Mouse (Mus musculus) midbrain, embryonic 16.5 days (tissue): ENCODE data around the gene Lrrn4cl. TPM values are rescaled to one million over a fixed set of nuclear protein-coding genes. Genes with fewer than 3 reads are reported as not detected.
A peak's percentile ranks its signal among the peaks of the same experiment; 100 is the strongest.

Experiments used
- ATAC-seq: fragments of 200-750 bp; cut with Nextera tagmentation; 2 replicates; pipeline ENCODE4 v1.8.0; 2017; ENCODE audit warnings: moderate TSS enrichment
- H3K27ac ChIP-seq: fragments of 300-500 bp; sonication (generic); 2 replicates; pipeline ENCODE4 v1.5.1; 2014; ENCODE audit warnings: mild to moderate bottlenecking, low read length, mixed read lengths
- H3K27me3 ChIP-seq: fragments of 300-500 bp; sonication (generic); 2 replicates; pipeline ENCODE4 v1.6.1; 2014; ENCODE audit warnings: low read depth, low read length, mixed read lengths; ENCODE audit not compliant: control insufficient read depth, insufficient read depth
- H3K36me3 ChIP-seq: fragments of 300-500 bp; sonication (generic); 2 replicates; pipeline ENCODE4 v1.6.1; 2014; ENCODE audit warnings: mild to moderate bottlenecking, low read length, moderate library complexity, mixed read lengths; ENCODE audit not compliant: control insufficient read depth, insufficient read depth
- H3K4me1 ChIP-seq: fragments of 300-500 bp; sonication (generic); 2 replicates; pipeline ENCODE4 v1.6.1; 2014; ENCODE audit warnings: mild to moderate bottlenecking, low read length, mixed read lengths; ENCODE audit not compliant: control insufficient read depth, insufficient read depth
- H3K4me2 ChIP-seq: fragments of 300-500 bp; sonication (generic); 2 replicates; pipeline ENCODE4 v1.6.1; 2014; ENCODE audit warnings: mild to moderate bottlenecking, low read length, mixed read lengths
- H3K4me3 ChIP-seq: fragments of 300-500 bp; sonication (generic); 2 replicates; pipeline ENCODE4 v1.5.1; 2014; ENCODE audit warnings: low read depth, mild to moderate bottlenecking, low read length, moderate library complexity, mixed read lengths
- H3K9ac ChIP-seq: fragments of 300-500 bp; sonication (generic); 2 replicates; pipeline ENCODE4 v1.6.1; 2014; ENCODE audit warnings: low read depth, low read length, mixed read lengths
- H3K9me3 ChIP-seq: fragments of 300-500 bp; sonication (generic); replicated peaks from 2 replicates; pipeline ENCODE4 v1.6.1; 2014; ENCODE audit warnings: mild to moderate bottlenecking, low read length, mixed read lengths; ENCODE audit not compliant: control insufficient read depth, poor library complexity, severe bottlenecking
- WGBS: fragments of 180-500 bp; shearing (Covaris S2); extraction: QIAGEN DNeasy Blood & Tissue Kit; methylation state at CpG from one replicate; pipeline ENCODE4 v1.1.7; 2014; 5-methylcytosine and 5-hydroxymethylcytosine counted together
- polyA plus RNA-seq: library from polyadenylated mRNA; unstranded; fragments of >200 nt; fragmentation: Nextera tagmentation; extraction: Ambion mirVana; gene quantifications from 2 replicates; pipeline ENCODE4 v1.2.1, GENCODE M21; 2015

Lrrn4cl gene
- polyA plus RNA-seq: 0.62 and 0.92 TPM in 2 replicates

DNA sequence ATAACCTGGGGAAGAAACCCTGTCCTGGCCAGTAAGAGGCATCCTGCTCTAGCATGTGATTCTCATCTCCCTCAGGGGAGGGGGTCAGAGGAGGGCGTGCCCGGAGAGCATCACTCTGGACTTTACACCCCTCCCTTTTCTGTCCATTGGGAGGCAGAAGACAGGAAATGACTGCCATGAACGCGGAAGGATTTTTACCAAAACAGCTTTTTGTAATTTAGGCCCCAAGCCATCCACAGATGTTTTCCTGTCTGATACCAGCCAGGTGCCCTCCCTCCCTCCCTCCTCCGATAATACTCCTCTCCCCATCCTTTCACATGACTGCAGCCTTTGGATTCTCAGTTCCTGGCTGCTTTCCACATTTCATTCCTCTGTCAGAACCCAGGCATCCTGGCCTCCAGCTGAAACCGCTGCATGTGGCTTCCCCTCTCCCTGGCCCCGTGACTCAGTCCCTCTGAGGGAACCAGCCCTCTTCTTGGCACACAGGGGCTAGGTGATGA is at the start of gene Lrrn4cl:
Lrrn4cl (plus strand) TSS at position 367 of the 500 bp plus-strand sequence.
- H3K27ac ChIP-seq: 0 out of 2 replicates have a peak within 1 kb of the TSS, but pooled peaks have one; percentile 11
- H3K27me3 ChIP-seq: no peaks in the 10 kb centered on the region
- H3K9me3 ChIP-seq: no peaks in the 10 kb centered on the region
- WGBS: 36% methylated on average over 7 of the region's 7 CpGs
- 0 out of 2 replicates have a peak, but pooled peaks have one; percentile 40 for ATAC-seq
- H3K36me3 ChIP-seq: peaks cover 25% of the 10 kb centered on the region
- H3K4me1 ChIP-seq: 0 out of 2 replicates have a peak, but pooled peaks cover 2% of the 10 kb centered on the region
- no peak within 1 kb of the TSS for H3K4me2 ChIP-seq
- no peak within 1 kb of the TSS for H3K9ac ChIP-seq
- H3K4me3 ChIP-seq: no peak within 1 kb of the TSS

DNA sequence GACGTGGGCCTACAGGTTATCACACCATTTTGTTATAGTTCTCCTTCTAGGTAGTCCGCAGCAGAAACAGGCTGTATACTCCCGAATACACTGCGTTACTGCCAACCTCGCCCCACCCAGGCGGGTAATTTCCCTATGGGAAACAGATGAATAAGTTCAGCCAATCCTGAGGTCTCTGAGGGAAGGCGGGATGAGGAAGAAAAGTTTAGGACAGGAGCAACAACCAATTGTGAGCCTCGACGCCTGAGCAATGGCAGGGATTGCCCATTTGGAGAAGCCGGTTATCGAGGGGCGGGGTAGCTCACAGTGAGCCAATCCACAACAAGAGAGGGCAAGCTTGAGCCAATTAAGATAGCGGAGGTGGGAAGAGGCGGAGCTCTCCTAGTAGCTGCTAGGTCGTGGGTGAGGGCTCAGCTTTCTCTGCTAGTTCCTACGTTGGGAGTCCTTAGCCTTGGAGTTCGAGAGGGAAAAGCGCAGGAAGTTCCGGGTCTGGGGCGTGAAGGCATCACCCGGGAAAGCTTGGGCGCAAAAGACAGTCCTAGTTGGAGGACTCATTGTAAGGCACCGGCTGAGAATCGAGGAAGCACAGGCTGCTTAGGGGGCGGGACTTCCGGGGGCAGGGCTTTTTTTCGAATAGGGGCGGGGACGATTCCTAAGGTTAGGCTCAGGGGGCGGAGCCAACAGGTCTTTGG is 48.3 kb upstream of the Lrrn4cl start, which contains the start of gene Zbtb3:
Zbtb3 (plus strand) TSS at position 426 of the 692 bp plus-strand sequence.
- under 1% methylated on average over 30 of the region's 30 CpGs for WGBS
- H3K4me2 ChIP-seq: peak within 1 kb of the TSS; percentile 67
- peak; percentile 98 for ATAC-seq
- H3K4me1 ChIP-seq: peaks cover 21% of the 10 kb centered on the region
- H3K4me3 ChIP-seq: peak within 1 kb of the TSS; percentile 70
- peak within 1 kb of the TSS; percentile 74 for H3K9ac ChIP-seq
- peaks cover 7% of the 10 kb centered on the region for H3K36me3 ChIP-seq
- H3K27me3 ChIP-seq: no peaks in the 10 kb centered on the region
- peak within 1 kb of the TSS; percentile 95 for H3K27ac ChIP-seq
- H3K9me3 ChIP-seq: no peaks in the 10 kb centered on the region

DNA sequence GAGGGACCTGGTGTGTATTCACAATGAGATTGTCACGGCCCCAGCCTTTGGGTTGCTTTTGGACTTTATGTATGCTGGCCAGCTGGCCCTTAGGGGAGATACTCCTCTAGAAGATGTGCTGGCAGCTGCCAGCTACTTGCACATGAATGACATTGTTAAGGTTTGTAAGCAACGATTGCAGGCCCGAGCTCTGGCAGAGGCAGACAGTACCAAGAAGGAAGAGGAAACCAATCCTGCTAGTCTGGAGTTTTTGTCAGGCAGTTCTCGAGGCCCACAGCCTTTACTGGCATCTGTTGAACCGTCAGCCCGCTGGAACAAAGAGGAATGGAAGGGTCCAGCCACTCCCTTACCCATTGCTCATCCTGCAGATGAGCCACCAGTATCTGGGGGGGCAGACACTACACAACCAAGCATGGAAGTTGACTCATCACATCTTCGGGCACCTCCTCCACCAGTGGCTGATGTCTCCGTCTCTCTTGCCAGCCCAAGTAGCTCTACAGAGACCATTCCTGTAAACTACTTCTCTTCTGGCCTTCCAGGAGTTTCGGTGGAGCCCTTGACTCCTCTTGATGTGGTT is 47.3 kb upstream of the Lrrn4cl start:
- peak overlapping the region; percentile 70 for H3K4me3 ChIP-seq
- H3K27ac ChIP-seq: peak overlapping the region; percentile 95

DNA sequence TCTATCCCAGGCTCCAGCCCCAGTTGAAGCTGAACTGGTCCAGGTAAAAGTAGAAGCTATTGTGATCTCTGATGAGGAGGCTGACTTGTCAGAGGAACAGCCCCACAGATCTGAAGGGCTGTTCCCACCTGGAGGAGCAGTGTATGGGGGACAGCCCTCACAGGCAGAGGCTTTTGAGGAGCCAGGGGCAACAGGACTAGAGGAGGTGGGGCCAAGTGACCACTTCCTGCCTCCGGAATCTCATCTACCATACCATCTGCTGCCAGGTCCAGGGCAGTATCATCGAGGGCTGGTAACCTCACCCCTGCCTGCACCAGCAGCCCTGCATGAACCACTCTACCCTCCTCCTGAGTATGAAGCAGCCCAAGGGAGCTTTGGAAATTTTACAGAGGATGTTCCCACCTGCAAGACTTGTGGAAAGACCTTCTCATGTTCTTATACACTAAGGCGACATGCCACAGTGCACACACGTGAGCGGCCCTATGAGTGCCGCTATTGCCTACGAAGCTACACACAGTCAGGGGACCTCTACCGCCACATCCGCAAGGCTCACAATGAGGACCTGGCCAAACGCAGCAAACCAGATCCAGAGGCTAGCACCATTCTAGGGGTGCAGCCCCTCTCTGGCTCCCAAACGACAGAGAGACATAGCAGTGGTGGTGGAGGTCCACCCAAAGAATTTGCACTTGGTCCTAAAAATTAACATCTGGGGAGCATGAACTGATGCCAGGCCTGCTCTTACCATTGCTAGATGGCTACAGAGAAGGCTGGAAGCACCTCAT is 46.5 kb upstream of the Lrrn4cl start:
- peaks cover 14% of the 10 kb centered on the region for H3K4me1 ChIP-seq
- H3K4me2 ChIP-seq: no peak overlapping the region
- no peaks in the 10 kb centered on the region for H3K9me3 ChIP-seq
- peaks cover 7% of the 10 kb centered on the region for H3K36me3 ChIP-seq
- no peaks in the 10 kb centered on the region for H3K27me3 ChIP-seq
- no peak overlapping the region for H3K4me3 ChIP-seq
- WGBS: 92% methylated on average over 11 of the region's 11 CpGs
- ATAC-seq: no peak
- H3K9ac ChIP-seq: no peak overlapping the region
- H3K27ac ChIP-seq: no peak overlapping the region

More for the DNA sequence above, 47.3 kb upstream of the Lrrn4cl start:
- peak overlapping the region; percentile 74; the same call in 1 of the 2 replicates for H3K9ac ChIP-seq
- no peaks in the 10 kb centered on the region for H3K27me3 ChIP-seq
- no peaks in the 10 kb centered on the region for H3K9me3 ChIP-seq
- ATAC-seq: no peak
- H3K4me2 ChIP-seq: peak overlapping the region; percentile 67
- peaks cover 14% of the 10 kb centered on the region for H3K4me1 ChIP-seq
- 87% methylated on average over 9 of the region's 9 CpGs for WGBS
- peaks cover 7% of the 10 kb centered on the region for H3K36me3 ChIP-seq

DNA sequence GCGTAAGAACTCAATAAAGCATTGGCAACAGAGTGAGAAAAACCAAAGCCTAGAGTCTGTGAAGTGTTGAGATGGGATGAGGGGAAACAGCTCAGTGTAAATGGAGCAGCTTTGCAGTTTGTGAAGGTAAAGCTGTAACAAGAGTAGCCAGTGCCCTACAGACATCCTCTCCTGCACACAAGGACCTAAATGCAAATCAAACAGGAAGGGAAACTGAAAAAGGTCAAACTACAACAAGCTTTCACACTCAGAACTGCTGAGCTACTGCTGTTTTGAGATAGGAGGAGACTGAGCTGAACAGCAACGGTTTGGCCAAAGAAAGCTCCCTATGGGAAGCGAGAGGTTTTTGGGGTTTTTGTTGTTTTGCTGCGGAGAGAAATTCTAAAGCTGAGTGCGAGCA is 43.8 kb upstream of the Lrrn4cl start:
- peaks cover 10% of the 10 kb centered on the region for H3K36me3 ChIP-seq

DNA sequence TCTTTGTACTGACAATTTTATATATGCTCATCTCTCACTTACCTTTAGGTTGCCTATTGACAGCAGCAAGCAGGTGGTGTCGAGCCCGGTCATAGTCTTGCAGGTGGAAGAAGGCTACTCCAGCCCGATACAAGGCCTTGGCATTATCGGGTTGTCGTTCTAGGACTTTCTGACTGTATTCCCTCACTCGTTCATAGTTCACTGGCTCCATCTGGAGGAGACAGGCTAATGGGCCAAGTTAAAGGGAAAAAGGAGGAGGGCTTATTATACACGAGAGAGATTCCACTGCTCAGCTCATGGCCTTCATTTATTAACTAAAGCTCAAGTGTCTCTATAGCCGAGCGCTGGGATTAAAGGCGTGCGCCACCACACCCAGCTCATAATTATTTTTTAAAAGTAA is 34.8 kb upstream of the Lrrn4cl start:
- Histone ChIP-seq H3K27me3 (no peaks in the 10 kb centered on the region), H3K4me1 (peaks cover 28% of the 10 kb centered on the region), H3K27ac (no peak overlapping the region), H3K9ac (no peak overlapping the region), H3K36me3 (peaks cover 5% of the 10 kb centered on the region; the same call in 1 of the 2 replicates), H3K4me3 (no peak overlapping the region), H3K9me3 (no peaks in the 10 kb centered on the region), H3K4me2 (no peak overlapping the region)
- 72% methylated on average over 11 of the region's 11 CpGs for WGBS
- ATAC-seq: no peak

More for the DNA sequence above, 43.8 kb upstream of the Lrrn4cl start:
- Histone ChIP-seq H3K4me1 (peaks cover 11% of the 10 kb centered on the region), H3K9ac (no peak overlapping the region), H3K9me3 (no peaks in the 10 kb centered on the region), H3K27me3 (no peaks in the 10 kb centered on the region), H3K4me2 (no peak overlapping the region), H3K4me3 (no peak overlapping the region), H3K27ac (no peak overlapping the region)
- WGBS: 93% methylated on average over 5 of the region's 5 CpGs
- no peak for ATAC-seq

DNA sequence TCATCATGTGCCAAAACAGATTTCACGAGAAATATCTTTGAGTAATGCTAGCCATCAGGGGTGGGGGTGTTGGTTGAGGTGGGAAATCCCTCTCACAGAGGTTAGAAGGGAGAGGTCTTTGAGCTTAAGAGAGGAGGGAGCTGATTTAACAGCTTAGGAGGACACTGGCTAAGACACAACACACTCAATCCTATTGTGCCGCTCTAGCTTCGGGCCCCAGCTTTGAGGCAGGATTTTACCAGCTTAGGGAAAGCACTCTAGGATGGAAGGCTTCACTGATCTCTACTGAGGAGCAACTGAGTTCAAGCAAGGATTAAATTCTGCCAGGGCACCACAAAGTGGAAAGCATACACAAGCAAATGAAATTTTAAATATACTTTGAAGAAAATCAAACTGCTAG is 33.6 kb upstream of the Lrrn4cl start:
- Histone ChIP-seq H3K9me3 (no peaks in the 10 kb centered on the region), H3K27ac (no peak overlapping the region), H3K4me2 (peak overlapping the region; percentile 35), H3K4me3 (no peak overlapping the region), H3K36me3 (0 out of 2 replicates have a peak, but pooled peaks cover 2% of the 10 kb centered on the region), H3K9ac (peak overlapping the region; percentile 28; the same call in 1 of the 2 replicates), H3K4me1 (peaks cover 35% of the 10 kb centered on the region), H3K27me3 (no peaks in the 10 kb centered on the region)
- ATAC-seq: no peak
- 30% methylated on average over 3 of the region's 3 CpGs for WGBS

DNA sequence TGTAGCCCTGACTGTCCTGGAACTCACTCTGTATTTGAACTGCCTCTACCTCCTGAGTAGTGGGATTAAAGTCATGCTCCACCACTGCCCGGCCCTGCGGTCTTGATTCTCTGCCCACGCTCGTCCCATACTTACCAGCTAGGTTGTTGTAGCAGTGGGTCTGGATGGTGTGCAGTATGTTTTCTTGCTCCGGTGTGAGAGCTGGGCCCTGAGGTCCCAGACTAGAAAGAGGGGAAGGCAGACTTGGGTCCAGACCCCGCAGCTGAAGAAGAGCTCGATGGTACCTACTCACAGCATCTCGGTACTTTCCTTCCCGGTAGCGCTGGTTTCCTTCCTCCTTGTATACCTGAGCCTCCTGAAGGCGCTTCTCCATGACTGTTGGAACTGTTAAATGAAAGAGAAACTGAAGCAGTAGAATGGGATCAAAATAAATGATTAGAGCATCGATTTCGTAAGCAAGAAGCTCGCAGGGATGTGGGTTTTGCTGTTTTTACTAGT is 32.2 kb upstream of the Lrrn4cl start:
- Histone ChIP-seq H3K4me3 (peak overlapping the region; percentile 99), H3K9me3 (no peaks in the 10 kb centered on the region), H3K9ac (peak overlapping the region; percentile 74), H3K4me1 (peaks cover 49% of the 10 kb centered on the region), H3K36me3 (0 out of 2 replicates have a peak, but pooled peaks cover 2% of the 10 kb centered on the region), H3K27ac (peak overlapping the region; percentile 97), H3K4me2 (peak overlapping the region; percentile 100), H3K27me3 (no peaks in the 10 kb centered on the region)
- WGBS: 29% methylated on average over 14 of the region's 14 CpGs
- ATAC-seq: no peak
